Mouse (Mus musculus): Measurements from ENCODE around the gene Rin3. TPM values are rescaled to one million over a fixed set of nuclear protein-coding genes. Genes with fewer than 3 reads are reported as not detected.

Gene Rin3
- polyA plus RNA-seq, 1 experiment from 2014 or later, result 9.3 TPM

DNA sequence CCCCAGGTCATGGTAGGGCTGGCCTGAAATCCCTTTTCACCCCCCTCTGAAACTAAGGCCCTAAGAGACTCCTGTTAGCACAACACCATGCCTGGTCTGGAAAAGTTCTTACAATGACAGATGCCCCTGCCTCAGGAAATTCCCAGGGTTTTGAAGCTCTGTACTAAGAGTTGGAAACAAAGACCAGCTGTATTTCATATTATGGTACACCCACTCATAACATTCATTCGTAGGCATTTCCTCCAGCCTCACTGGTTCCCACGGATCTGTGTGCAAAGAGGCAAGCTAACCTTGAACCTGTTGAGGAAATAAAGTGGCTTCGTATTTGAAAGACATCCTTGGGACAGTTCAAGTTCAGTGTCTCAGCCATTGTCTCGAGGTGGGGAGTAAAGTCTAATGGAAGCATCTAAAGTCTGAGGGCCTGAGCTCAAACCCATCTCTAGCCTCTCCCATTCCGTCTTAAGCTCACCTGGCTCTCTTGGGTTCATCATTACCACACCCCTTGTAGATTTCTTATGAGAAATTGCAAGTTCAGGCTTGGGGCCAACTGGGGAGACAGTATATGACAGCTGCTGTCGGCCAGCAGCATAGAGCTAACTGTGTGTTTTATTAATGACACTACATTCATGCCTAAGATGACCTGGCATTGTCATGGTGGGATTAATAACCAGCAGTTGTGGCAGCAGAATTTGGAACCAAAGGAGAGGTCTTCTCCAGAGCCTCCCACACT, 41.5 kb downstream of the Rin3 start:
- ATAC-seq (ENCODE audit: insufficient number of reproducible peaks, low FRiP score, low TSS enrichment, low read depth), result no peak
- WGBS, result 60% methylated on average over 6 of the region's 6 CpGs
- H3K27ac ChIP-seq, result peak overlapping the region; percentile 72

DNA sequence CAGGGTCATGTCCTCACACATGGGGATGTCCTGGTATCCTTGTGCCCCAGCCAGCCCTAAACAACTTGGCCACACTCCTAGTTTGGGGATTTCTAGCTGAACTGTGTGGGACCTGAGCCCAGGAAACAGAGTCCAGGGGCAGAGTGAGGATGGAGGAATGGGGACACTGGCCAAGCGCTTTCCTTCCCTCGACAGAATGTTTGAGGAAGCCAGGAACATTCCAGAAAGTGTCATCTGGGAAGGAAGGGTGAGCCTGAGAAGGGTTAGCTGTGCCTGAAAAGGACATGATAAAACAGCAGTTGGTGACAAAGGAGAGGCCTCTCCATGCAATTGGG, 42.0 kb downstream of the Rin3 start:
- Histone ChIP-seq H3K27me3 (no peaks in the 10 kb centered on the region), H3K27ac (no peak overlapping the region), H3K9me3 (no peaks in the 10 kb centered on the region), H3K4me3 (no peak overlapping the region), H3K4me2 (no peak overlapping the region), H3K9ac (no peak overlapping the region), H3K4me1 (peaks cover 28% of the 10 kb centered on the region), H3K36me3 (peaks cover 7% of the 10 kb centered on the region; the same call in 1 of the 2 replicates)
- 62% methylated on average over 2 of the region's 2 CpGs for WGBS
- no peak for ATAC-seq (ENCODE audit: insufficient number of reproducible peaks, low FRiP score, low TSS enrichment, low read depth)

More for the DNA sequence above, 41.5 kb downstream of the Rin3 start:
- Histone ChIP-seq H3K4me2 (no peak overlapping the region), H3K4me1 (peaks cover 28% of the 10 kb centered on the region), H3K9ac (no peak overlapping the region), H3K36me3 (peaks cover 7% of the 10 kb centered on the region; the same call in 1 of the 2 replicates), H3K27me3 (no peaks in the 10 kb centered on the region), H3K9me3 (no peaks in the 10 kb centered on the region), H3K4me3 (no peak overlapping the region)

DNA sequence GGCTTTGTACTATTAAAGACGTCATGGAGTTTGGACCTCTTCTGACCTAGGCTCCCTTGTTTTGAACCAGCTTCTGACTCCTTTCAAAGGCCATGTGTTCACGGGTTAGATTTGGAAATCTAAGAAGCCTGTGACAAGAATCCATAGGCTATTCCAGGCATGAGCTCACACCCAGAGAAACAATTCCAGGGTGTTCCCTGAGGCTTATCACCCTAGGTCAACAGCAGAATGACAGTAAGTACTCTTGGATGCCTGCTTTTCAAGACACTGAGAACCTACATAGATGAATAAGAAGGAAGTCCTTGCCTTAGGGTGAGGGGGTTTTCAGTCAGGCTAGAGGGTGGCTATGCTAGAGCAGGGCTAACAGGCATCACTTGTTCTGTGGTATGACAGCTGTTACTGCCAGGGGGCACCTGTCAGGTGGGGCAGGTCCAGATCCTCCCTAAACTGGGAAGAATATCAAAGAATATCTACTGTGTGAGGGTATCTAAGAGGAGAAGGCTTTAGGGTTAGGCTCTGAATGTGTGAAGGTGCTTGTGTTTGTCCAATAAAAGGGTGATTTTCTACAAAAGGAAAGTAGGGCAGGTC, 44.0 kb downstream of the Rin3 start:
- H3K4me3 ChIP-seq, result no peak overlapping the region
- H3K4me1 ChIP-seq, result peaks cover 28% of the 10 kb centered on the region
- H3K27me3 ChIP-seq, result no peaks in the 10 kb centered on the region
- H3K9me3 ChIP-seq, result no peaks in the 10 kb centered on the region
- H3K27ac ChIP-seq, result no peak overlapping the region
- no peak for ATAC-seq (ENCODE audit: insufficient number of reproducible peaks, low FRiP score, low TSS enrichment, low read depth)
- no peak overlapping the region for H3K9ac ChIP-seq
- no peak overlapping the region for H3K4me2 ChIP-seq
- H3K36me3 ChIP-seq, result 0 out of 2 replicates have a peak, but pooled peaks cover 7% of the 10 kb centered on the region
- WGBS, result 77% methylated on average over 2 of the region's 2 CpGs

DNA sequence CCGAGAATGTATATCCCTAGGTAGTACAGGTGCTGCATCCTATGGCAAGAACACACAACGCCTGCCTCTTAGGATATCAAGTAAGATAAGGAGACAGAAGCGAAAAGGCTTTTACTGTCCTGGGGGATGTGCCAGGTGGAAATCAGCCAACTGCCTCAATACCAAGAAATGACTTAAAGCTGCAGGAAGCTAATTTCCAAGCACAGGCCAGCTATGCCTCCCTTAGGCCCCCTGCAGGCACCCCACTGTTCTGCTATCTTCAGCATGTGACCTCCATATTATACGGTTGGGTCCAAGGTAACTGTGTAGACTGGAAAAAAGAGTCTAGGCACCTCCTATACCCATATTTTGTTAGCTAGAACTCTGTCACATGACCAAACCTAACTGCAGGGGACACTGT, 44.7 kb downstream of the Rin3 start:
- ATAC-seq (ENCODE audit: insufficient number of reproducible peaks, low FRiP score, low TSS enrichment, low read depth), result no peak
- Histone ChIP-seq H3K27me3 (no peaks in the 10 kb centered on the region), H3K4me2 (no peak overlapping the region), H3K27ac (no peak overlapping the region), H3K9me3 (no peaks in the 10 kb centered on the region), H3K4me1 (peaks cover 28% of the 10 kb centered on the region), H3K36me3 (0 out of 2 replicates have a peak, but pooled peaks cover 7% of the 10 kb centered on the region), H3K4me3 (no peak overlapping the region), H3K9ac (no peak overlapping the region)
- WGBS, result 61% methylated on average over 4 of the region's 4 CpGs

DNA sequence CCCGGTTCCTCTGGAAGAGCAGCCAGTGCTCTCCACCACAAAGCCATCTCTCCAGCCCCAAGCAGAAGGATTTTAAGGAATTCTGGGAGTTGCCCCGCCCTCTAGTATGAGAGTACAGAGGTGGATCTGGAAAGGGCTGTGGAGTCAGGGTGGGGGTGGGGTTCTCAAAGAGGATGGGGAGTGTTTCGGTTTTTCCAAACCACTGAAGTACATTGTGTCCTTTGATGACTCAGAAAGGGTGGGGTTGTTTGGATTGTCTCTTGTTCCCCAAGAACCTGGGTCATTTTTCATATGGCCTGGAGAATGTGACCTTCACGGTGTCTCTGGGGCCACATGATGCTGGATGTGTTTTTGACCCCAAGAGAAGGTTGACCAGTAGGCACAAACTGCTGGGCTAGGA, 45.2 kb downstream of the Rin3 start:
- WGBS, result 85% methylated on average over 4 of the region's 4 CpGs

DNA sequence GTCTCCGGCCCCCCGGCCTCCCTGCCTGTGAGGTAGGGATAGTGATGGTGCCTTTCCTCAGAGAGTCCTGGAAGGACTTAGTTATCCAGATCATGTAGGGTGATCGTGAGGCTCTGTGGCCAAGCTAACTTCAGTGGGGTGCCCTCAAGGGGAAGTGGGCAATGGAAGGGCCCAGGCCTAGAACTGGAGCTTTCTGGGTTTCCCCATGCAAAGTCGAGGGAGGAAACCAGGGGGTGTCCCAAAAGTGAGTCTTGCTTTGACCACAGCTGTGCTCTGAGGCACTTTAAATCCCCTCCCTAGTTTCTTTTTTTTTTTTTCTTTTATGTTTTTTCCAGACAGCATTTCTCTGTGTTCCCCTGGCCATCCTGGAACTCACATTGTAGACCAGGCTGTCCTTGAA, 47.3 kb downstream of the Rin3 start:
- Histone ChIP-seq H3K4me1 (peaks cover 8% of the 10 kb centered on the region), H3K36me3 (0 out of 2 replicates have a peak, but pooled peaks cover 7% of the 10 kb centered on the region), H3K27ac (no peak overlapping the region), H3K9ac (no peak overlapping the region), H3K4me3 (no peak overlapping the region), H3K27me3 (no peaks in the 10 kb centered on the region), H3K9me3 (no peaks in the 10 kb centered on the region), H3K4me2 (no peak overlapping the region)
- WGBS, result 83% methylated on average over 4 of the region's 4 CpGs
- ATAC-seq (ENCODE audit: insufficient number of reproducible peaks, low FRiP score, low TSS enrichment, low read depth), result no peak

More for the DNA sequence above, 45.2 kb downstream of the Rin3 start:
- ATAC-seq (ENCODE audit: insufficient number of reproducible peaks, low FRiP score, low TSS enrichment, low read depth), result no peak
- Histone ChIP-seq H3K27me3 (no peaks in the 10 kb centered on the region), H3K36me3 (0 out of 2 replicates have a peak, but pooled peaks cover 7% of the 10 kb centered on the region), H3K4me3 (no peak overlapping the region), H3K27ac (no peak overlapping the region), H3K4me2 (no peak overlapping the region), H3K4me1 (peaks cover 25% of the 10 kb centered on the region), H3K9me3 (no peaks in the 10 kb centered on the region), H3K9ac (no peak overlapping the region)

DNA sequence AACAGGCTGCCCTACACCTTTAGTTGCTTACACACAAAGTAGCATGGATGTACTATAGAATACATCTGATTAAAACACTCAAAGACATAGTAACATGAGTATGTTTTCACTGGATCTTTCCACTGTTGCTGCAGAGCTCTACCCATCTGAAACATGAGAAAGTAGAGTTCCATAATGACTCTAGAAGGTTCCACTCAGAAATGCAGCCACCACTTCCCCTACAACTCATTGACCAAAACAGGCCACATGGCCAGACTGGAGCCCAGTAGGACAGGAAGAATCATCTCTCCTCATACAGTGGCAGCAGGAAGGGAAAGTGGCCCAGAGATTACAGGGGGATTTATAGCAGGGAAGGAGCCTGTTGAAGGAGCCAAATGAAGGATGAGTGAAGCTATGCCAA, 47.9 kb downstream of the Rin3 start:
- no peak overlapping the region for H3K4me3 ChIP-seq
- no peak overlapping the region for H3K9ac ChIP-seq

DNA sequence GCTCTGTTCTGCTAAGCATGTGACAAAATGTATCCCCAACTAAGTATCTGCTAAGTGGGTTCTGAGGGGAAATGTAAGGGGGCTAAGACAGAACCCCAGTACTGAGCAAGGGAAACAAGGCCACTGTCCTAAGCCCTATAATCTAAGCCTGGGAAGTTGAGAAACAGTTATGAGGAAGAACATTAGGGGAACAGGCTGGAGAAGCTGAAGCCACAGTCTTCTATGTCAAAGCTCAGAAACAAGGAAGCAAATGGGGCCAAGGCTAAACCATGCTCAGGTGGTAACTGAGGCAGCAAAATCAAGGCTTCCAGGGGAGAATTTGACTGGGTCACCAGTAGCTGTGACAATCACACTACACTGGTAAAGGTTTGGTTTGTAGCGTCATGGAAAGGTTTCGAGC, 50.3 kb downstream of the Rin3 start:
- H3K4me3 ChIP-seq, result no peak overlapping the region
- no peaks in the 10 kb centered on the region for H3K9me3 ChIP-seq
- H3K9ac ChIP-seq, result no peak overlapping the region
- H3K36me3 ChIP-seq, result no peaks in the 10 kb centered on the region
- no peak overlapping the region for H3K27ac ChIP-seq
- no peaks in the 10 kb centered on the region for H3K27me3 ChIP-seq
- 96% methylated on average over 2 of the region's 2 CpGs for WGBS
- ATAC-seq (ENCODE audit: insufficient number of reproducible peaks, low FRiP score, low TSS enrichment, low read depth), result no peak
- H3K4me1 ChIP-seq, result no peaks in the 10 kb centered on the region
- H3K4me2 ChIP-seq, result no peak overlapping the region

More for the DNA sequence above, 47.9 kb downstream of the Rin3 start:
- Histone ChIP-seq H3K27ac (no peak overlapping the region), H3K4me1 (peaks cover 8% of the 10 kb centered on the region), H3K9me3 (no peaks in the 10 kb centered on the region), H3K27me3 (no peaks in the 10 kb centered on the region), H3K4me2 (no peak overlapping the region), H3K36me3 (0 out of 2 replicates have a peak, but pooled peaks cover 7% of the 10 kb centered on the region)
- no peak for ATAC-seq (ENCODE audit: insufficient number of reproducible peaks, low FRiP score, low TSS enrichment, low read depth)

DNA sequence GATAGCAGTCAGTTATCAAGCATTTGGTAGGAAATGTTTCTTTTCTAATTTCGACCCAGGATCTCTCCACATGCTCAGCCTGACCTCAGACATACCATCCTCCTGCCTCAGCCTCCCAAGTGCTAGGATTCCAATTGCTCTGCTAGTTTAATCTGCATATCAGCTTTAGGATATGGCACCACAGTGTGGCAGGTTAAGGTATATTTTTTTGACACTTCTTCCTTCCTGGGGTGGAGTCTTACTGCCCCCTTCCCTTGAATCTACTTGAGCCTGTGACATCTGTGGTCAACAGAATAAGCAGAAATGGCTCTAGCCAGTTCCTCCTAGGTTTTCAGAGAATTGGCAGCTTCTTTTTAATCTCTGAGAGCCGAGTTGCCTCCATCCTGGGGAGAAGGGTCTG, 56.2 kb downstream of the Rin3 start:
- no peaks in the 10 kb centered on the region for H3K27me3 ChIP-seq
- no peaks in the 10 kb centered on the region for H3K4me1 ChIP-seq
- no peak for ATAC-seq (ENCODE audit: insufficient number of reproducible peaks, low FRiP score, low TSS enrichment, low read depth)
- no peak overlapping the region for H3K9ac ChIP-seq
- no peak overlapping the region for H3K27ac ChIP-seq
- no peaks in the 10 kb centered on the region for H3K36me3 ChIP-seq
- no peaks in the 10 kb centered on the region for H3K9me3 ChIP-seq
- 68% methylated on average over 2 of the region's 2 CpGs for WGBS
- no peak overlapping the region for H3K4me2 ChIP-seq
- no peak overlapping the region for H3K4me3 ChIP-seq

DNA sequence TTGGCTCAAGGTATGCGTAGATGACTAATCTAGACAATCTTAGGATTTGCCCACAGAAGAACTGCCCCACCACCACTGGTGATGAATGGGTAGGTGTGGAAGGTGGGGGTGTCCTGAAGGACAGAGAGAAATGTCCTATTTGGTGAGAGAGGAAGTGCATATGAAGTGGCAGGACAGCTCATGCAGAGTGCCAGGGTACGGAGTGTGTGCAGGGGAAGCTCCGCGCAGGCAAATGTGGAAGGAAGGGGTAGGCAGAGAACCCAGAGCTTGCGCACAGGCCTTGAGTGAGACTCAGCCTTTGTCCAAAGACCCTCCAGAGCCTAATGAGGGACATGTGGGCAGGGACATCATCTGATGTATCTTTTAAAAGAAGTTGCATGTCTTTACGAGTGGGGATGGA, 57.6 kb downstream of the Rin3 start:
- WGBS, result 88% methylated on average over 6 of the region's 6 CpGs

DNA sequence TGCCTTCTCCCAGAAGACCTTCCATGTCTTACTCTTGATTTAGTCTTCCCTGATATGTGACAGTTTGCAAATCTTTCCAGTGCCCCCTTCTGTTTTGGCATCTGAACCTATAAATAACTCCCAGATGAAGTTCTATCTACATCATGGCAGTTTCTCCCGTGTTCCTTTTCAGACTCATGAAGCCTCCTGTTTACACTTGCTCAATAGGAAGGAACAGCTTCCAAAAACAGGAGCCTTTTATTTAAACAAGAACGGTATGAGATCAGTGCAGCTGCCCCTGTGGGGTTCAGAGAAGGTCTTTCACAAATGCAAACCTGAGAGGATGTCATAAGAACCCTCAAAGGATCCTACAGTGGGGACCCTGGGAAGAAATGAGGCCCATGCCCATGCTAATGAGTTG, 59.3 kb downstream of the Rin3 start:
- Histone ChIP-seq H3K4me2 (no peak overlapping the region), H3K4me3 (no peak overlapping the region), H3K27ac (no peak overlapping the region), H3K27me3 (no peaks in the 10 kb centered on the region), H3K9ac (no peak overlapping the region), H3K36me3 (no peaks in the 10 kb centered on the region), H3K9me3 (no peaks in the 10 kb centered on the region), H3K4me1 (0 out of 2 replicates have a peak, but pooled peaks cover 2% of the 10 kb centered on the region)
- 51% methylated on average over 2 of the region's 2 CpGs for WGBS
- no peak for ATAC-seq (ENCODE audit: insufficient number of reproducible peaks, low FRiP score, low TSS enrichment, low read depth)

More for the DNA sequence above, 57.6 kb downstream of the Rin3 start:
- Histone ChIP-seq H3K4me3 (no peak overlapping the region), H3K9ac (no peak overlapping the region), H3K27ac (no peak overlapping the region), H3K27me3 (no peaks in the 10 kb centered on the region), H3K36me3 (no peaks in the 10 kb centered on the region), H3K4me1 (0 out of 2 replicates have a peak, but pooled peaks cover 2% of the 10 kb centered on the region), H3K4me2 (no peak overlapping the region), H3K9me3 (no peaks in the 10 kb centered on the region)
- no peak for ATAC-seq (ENCODE audit: insufficient number of reproducible peaks, low FRiP score, low TSS enrichment, low read depth)

DNA sequence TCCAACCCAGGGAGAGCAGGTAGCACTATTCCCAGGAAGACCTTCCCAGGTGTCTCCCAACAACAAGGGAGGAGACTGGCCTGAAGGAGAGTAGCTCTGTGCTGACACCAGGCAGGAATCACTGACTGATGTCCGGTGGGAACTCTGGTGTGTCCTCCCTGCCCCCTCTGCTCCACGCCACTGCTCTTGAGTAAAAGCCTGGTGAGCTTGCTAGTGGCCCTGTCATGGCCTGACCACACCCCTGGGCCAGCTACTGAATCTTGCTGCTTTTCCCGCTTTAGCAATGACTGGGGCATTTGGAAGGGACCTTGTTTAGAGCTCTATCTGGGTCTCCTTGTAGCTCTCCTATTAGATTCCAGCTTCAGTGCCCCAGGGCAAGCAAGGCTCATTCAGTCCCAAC, 59.8 kb downstream of the Rin3 start:
- Histone ChIP-seq H3K27ac (no peak overlapping the region), H3K9ac (no peak overlapping the region), H3K4me3 (no peak overlapping the region), H3K36me3 (no peaks in the 10 kb centered on the region), H3K4me2 (no peak overlapping the region), H3K4me1 (0 out of 2 replicates have a peak, but pooled peaks cover 2% of the 10 kb centered on the region), H3K27me3 (no peaks in the 10 kb centered on the region), H3K9me3 (no peaks in the 10 kb centered on the region)
- no peak for ATAC-seq (ENCODE audit: insufficient number of reproducible peaks, low FRiP score, low TSS enrichment, low read depth)
- 61% methylated on average over 3 of the region's 3 CpGs for WGBS

All from limb, embryonic 15.5 days (tissue).